Mouse (Mus musculus) liver, adult 2 months (tissue): ENCODE data around the gene Ahsg.

Experiments
- CTCF ChIP-seq: fragments of 200-500 bp; IDR thresholded peaks from 2 replicates; pipeline ENCODE4 v1.5.1; 2011; ENCODE audit warnings: low read depth, low read length, control low read depth
- POLR2A ChIP-seq: fragments of 200-500 bp; IDR thresholded peaks from 2 replicates; pipeline ENCODE4 v1.6.1; 2011; ENCODE audit warnings: low read length, control low read depth; ENCODE audit not compliant: insufficient read depth; ENCODE audit errors: extremely low read depth

GRCm38 (mm10) chr16:22911986-22912385 lies 20.9 kb downstream of the Ahsg start:
- TF ChIP-seq CTCF (no peak), POLR2A (no peak)
